ENCODE assay signal across 17 mouse cellular contexts in genomic region chr3:137154200-137155042, GRCm38 (mm10).
DNase-seq lines count a peak whose midpoint lies in the region; ATAC-seq and TF ChIP-seq lines count a peak whose summit lies in the region.
"Had no signal": no experiment of that assay in that cellular context is flagged by ENCODE, and none has a peak within 500 bp of the region (broad histone marks: within the 10 kb centered on the region; RNA-seq: fewer than 3 reads in every experiment).

No protein-coding gene starts in this region.

- no peaks in the 10 kb centered on the region for H3K4me1 ChIP-seq in hindbrain, embryonic 11.5 days (replicated peaks; ENCODE audit: control insufficient read depth, insufficient read depth, low read length)
- peaks cover 4% of the 10 kb centered on the region; the same call in 1 of the 2 replicates for H3K4me1 ChIP-seq in hindbrain, embryonic 14.5 days (replicated peaks; ENCODE audit: control insufficient read depth, insufficient read depth, low read length)
- 0 out of 2 replicates have a peak, but pooled peaks cover 8% of the 10 kb centered on the region for H3K4me1 ChIP-seq in forebrain, postnatal 0 days (ENCODE audit: insufficient read depth)
- peaks cover 23% of the 10 kb centered on the region for H3K4me1 ChIP-seq in midbrain, embryonic 13.5 days (replicated peaks)
- H3K4me1 ChIP-seq: limb, embryonic 13.5 days; liver, embryonic 15.5 days had no signal

- no peak overlapping the region for H3K27ac ChIP-seq in hindbrain, embryonic 11.5 days (ENCODE audit: low read depth, low read length)
- H3K27ac ChIP-seq in hindbrain, embryonic 14.5 days, result no peak overlapping the region
- H3K27ac ChIP-seq in forebrain, postnatal 0 days (ENCODE audit: low read depth, low read length), result no peak overlapping the region
- peak overlapping the region; percentile 56 for H3K27ac ChIP-seq in midbrain, embryonic 13.5 days
- H3K27ac ChIP-seq: left cerebral cortex, adult 2 months; limb, embryonic 13.5 days; liver, embryonic 15.5 days; stomach, postnatal 0 days had no signal

- no peaks in the 10 kb centered on the region for H3K9me3 ChIP-seq in hindbrain, embryonic 11.5 days (ENCODE audit: control insufficient read depth, low read length)
- H3K9me3 ChIP-seq in hindbrain, embryonic 14.5 days (ENCODE audit: control insufficient read depth, low read length), result no peaks in the 10 kb centered on the region
- H3K9me3 ChIP-seq in forebrain, postnatal 0 days (ENCODE audit: low read length), result no peaks in the 10 kb centered on the region
- no peaks in the 10 kb centered on the region for H3K9me3 ChIP-seq in midbrain, embryonic 13.5 days
- H3K9me3 ChIP-seq: limb, embryonic 13.5 days; liver, embryonic 15.5 days had no signal

- no peak overlapping the region for H3K4me2 ChIP-seq in hindbrain, embryonic 11.5 days (replicated peaks; ENCODE audit: low read depth, low read length)
- H3K4me2 ChIP-seq in hindbrain, embryonic 14.5 days (replicated peaks), result no peak overlapping the region
- no peak overlapping the region for H3K4me2 ChIP-seq in forebrain, postnatal 0 days (ENCODE audit: low read depth)
- H3K4me2 ChIP-seq in midbrain, embryonic 13.5 days (replicated peaks), result no peak overlapping the region
- H3K4me2 ChIP-seq: heart, embryonic 11.5 days; limb, embryonic 13.5 days; liver, embryonic 15.5 days had no signal

- no peaks in the 10 kb centered on the region for H3K36me3 ChIP-seq in hindbrain, embryonic 11.5 days (ENCODE audit: control insufficient read depth, insufficient read depth, low read length)
- no peaks in the 10 kb centered on the region for H3K36me3 ChIP-seq in hindbrain, embryonic 14.5 days (replicated peaks; ENCODE audit: control insufficient read depth, insufficient read depth)
- H3K36me3 ChIP-seq in forebrain, postnatal 0 days (ENCODE audit: insufficient read depth), result no peaks in the 10 kb centered on the region
- no peaks in the 10 kb centered on the region for H3K36me3 ChIP-seq in midbrain, embryonic 13.5 days
- H3K36me3 ChIP-seq: limb, embryonic 13.5 days; liver, embryonic 15.5 days had no signal

- no peak overlapping the region for H3K9ac ChIP-seq in hindbrain, embryonic 11.5 days (ENCODE audit: low read depth, low read length)
- no peak overlapping the region for H3K9ac ChIP-seq in hindbrain, embryonic 14.5 days
- no peak overlapping the region for H3K9ac ChIP-seq in forebrain, postnatal 0 days
- H3K9ac ChIP-seq in midbrain, embryonic 13.5 days (replicated peaks), result no peak overlapping the region
- H3K9ac ChIP-seq: limb, embryonic 13.5 days; liver, embryonic 15.5 days had no signal

- H3K27me3 ChIP-seq in hindbrain, embryonic 11.5 days (ENCODE audit: control insufficient read depth, insufficient read depth, low read length), result no peaks in the 10 kb centered on the region
- no peaks in the 10 kb centered on the region for H3K27me3 ChIP-seq in hindbrain, embryonic 14.5 days (ENCODE audit: control insufficient read depth, insufficient read depth, low read length)
- no peaks in the 10 kb centered on the region for H3K27me3 ChIP-seq in forebrain, postnatal 0 days (ENCODE audit: insufficient read depth, low read length)
- no peaks in the 10 kb centered on the region for H3K27me3 ChIP-seq in midbrain, embryonic 13.5 days
- H3K27me3 ChIP-seq: limb, embryonic 13.5 days; liver, embryonic 15.5 days had no signal

- DNase-seq in hindbrain, embryonic 11.5 days (ENCODE audit: low spot score), result peak; percentile 25
- no peak for DNase-seq in hindbrain, embryonic 14.5 days (ENCODE audit: low spot score)
- peak; percentile 26 for DNase-seq in forebrain, postnatal 0 days
- no peak for DNase-seq in kidney, postnatal 14 days
- no peak for DNase-seq in spleen, adult 18-20 months
- no peak for DNase-seq in thymus, postnatal 4 days
- no peak for DNase-seq in kidney, postnatal 36 days
- DNase-seq: cerebellum, adult 11 months; kidney, adult 11 months; lung, postnatal 14 days; thymus, postnatal 36 days had no signal

- no peak for TF ChIP-seq CTCF in forebrain, postnatal 0 days (IDR thresholded peaks at IDR 0.05; ENCODE audit: low read depth)

- ATAC-seq in hindbrain, embryonic 11.5 days (ENCODE audit: low FRiP score), result peak; percentile 80
- no peak for ATAC-seq in hindbrain, embryonic 14.5 days (ENCODE audit: low FRiP score)
- ATAC-seq in forebrain, postnatal 0 days, result peak; percentile 47
- ATAC-seq in midbrain, embryonic 13.5 days, result peak; percentile 50

- 42% methylated on average over 9 of the region's 9 CpGs for WGBS in hindbrain, embryonic 11.5 days
- 19% methylated on average over 9 of the region's 9 CpGs for WGBS in hindbrain, embryonic 14.5 days
- 17% methylated on average over 9 of the region's 9 CpGs for WGBS in forebrain, postnatal 0 days
- WGBS in midbrain, embryonic 13.5 days, result 26% methylated on average over 9 of the region's 9 CpGs

- H3K4me3 ChIP-seq in hindbrain, embryonic 11.5 days (ENCODE audit: low read depth, low read length), result no peak overlapping the region
- H3K4me3 ChIP-seq in hindbrain, embryonic 14.5 days (replicated peaks; ENCODE audit: low read length), result no peak overlapping the region
- H3K4me3 ChIP-seq in forebrain, postnatal 0 days (ENCODE audit: low read depth, low read length), result no peak overlapping the region
- H3K4me3 ChIP-seq in midbrain, embryonic 13.5 days (replicated peaks), result no peak overlapping the region
- H3K4me3 ChIP-seq: left cerebral cortex, adult 2 months; limb, embryonic 13.5 days; liver, embryonic 15.5 days had no signal

Comparison
In these comparisons a context has a peak if more than half of its experiments do, and no peak if none do; other contexts are left out.
1. DNase-seq: peak in hindbrain, embryonic 11.5 days (single experiment) and forebrain, postnatal 0 days (single experiment); none in hindbrain, embryonic 14.5 days (single experiment), kidney, postnatal 14 days (single experiment), spleen, adult 18-20 months (0 of 2), thymus, postnatal 4 days (single experiment) and kidney, postnatal 36 days (0 of 2).